Mouse (Mus musculus) ES-CJ7 (cell line): ENCODE data around the gene Pth2r.
A peak's percentile ranks its signal among the peaks of the same experiment; 100 is the strongest.

Experiments used
- DNase-seq: peaks from one replicate; pipeline ENCODE4 v3.0.0; 2011; ENCODE audit warnings: low read depth, low spot score

Gene Pth2r

GRCm38 (mm10) chr1:65281756-65282155, at the start of gene Pth2r:
Pth2r (plus strand) TSS chr1:65282056.
- no peak for DNase-seq

- DNase-seq = no peak
Measured at GRCm38 (mm10) chr1:65237712-65238111, 44.1 kb upstream of the Pth2r start.

- no peak for DNase-seq
Measured at GRCm38 (mm10) chr1:65245637-65246036, 36.2 kb upstream of the Pth2r start.

GRCm38 (mm10) chr1:65280461-65280860, 1.4 kb upstream of the Pth2r start:
- DNase-seq = no peak

GRCm38 (mm10) chr1:65282766-65283165, 910 bp downstream of the Pth2r start:
- DNase-seq = peak; percentile 65

- no peak for DNase-seq
Measured at GRCm38 (mm10) chr1:65308476-65308875, 26.6 kb downstream of the Pth2r start.

- peak; percentile 27 for DNase-seq
Measured at GRCm38 (mm10) chr1:65311214-65311933, 29.5 kb downstream of the Pth2r start.

GRCm38 (mm10) chr1:65312118-65312517, 30.3 kb downstream of the Pth2r start:
- DNase-seq = peak; percentile 71

GRCm38 (mm10) chr1:65312896-65313295, 31.0 kb downstream of the Pth2r start:
- DNase-seq = no peak

- no peak for DNase-seq
Measured at GRCm38 (mm10) chr1:65314054-65315021, 32.5 kb downstream of the Pth2r start.

- no peak for DNase-seq
Measured at GRCm38 (mm10) chr1:65315022-65315407, 33.2 kb downstream of the Pth2r start.

- no peak for DNase-seq
Measured at GRCm38 (mm10) chr1:65334026-65334425, 52.2 kb downstream of the Pth2r start.

- no peak for DNase-seq
Measured at GRCm38 (mm10) chr1:65337768-65338167, 55.9 kb downstream of the Pth2r start.

GRCm38 (mm10) chr1:65340240-65340639, 58.4 kb downstream of the Pth2r start:
- DNase-seq = no peak

GRCm38 (mm10) chr1:65352979-65353378, 71.1 kb downstream of the Pth2r start:
- no peak for DNase-seq

GRCm38 (mm10) chr1:65354153-65354552, 72.3 kb downstream of the Pth2r start:
- no peak for DNase-seq

GRCm38 (mm10) chr1:65388328-65388727, 106.5 kb downstream of the Pth2r start:
- peak; percentile 82 for DNase-seq

- no peak for DNase-seq
Measured at GRCm38 (mm10) chr1:65389621-65390020, 107.8 kb downstream of the Pth2r start.

GRCm38 (mm10) chr1:65407441-65407840, 125.6 kb downstream of the Pth2r start:
- peak; percentile 17 for DNase-seq

- no peak for DNase-seq
Measured at GRCm38 (mm10) chr1:65420909-65421308, 139.1 kb downstream of the Pth2r start.

- no peak for DNase-seq
Measured at GRCm38 (mm10) chr1:65422501-65423010, 140.7 kb downstream of the Pth2r start.
